Mouse (Mus musculus) left cerebral cortex, postnatal 4 days (tissue): ENCODE measurements around the gene Gm17416. TPM values are rescaled to one million over a fixed set of nuclear protein-coding genes. Genes with fewer than 3 reads are reported as not detected.
A peak's percentile ranks its signal among the peaks of the same experiment; 100 is the strongest.

Experiments used
- DNase-seq: peaks from one replicate; pipeline ENCODE4 v3.0.0-alpha.2; 2022
- intact Hi-C: fragments of 180-260 bp; cut with DNase I; formaldehyde crosslinking; loops from one replicate; pipeline ENCODE4 v1.15.1; 2025
- total RNA-seq, 2 experiments: library from RNA; stranded (reverse); gene quantifications; 2 replicates each; pipeline ENCODE4 v1.2.3; 2021

Gene Gm17416
- total RNA-seq, 2 experiments from 2014 or later = not detected

- DNase-seq = no peak
- intact Hi-C loops = no loop called here
Observed at GRCm38 (mm10) chr2:152601275-152601960, 32.3 kb downstream of the Gm17416 start.

GRCm38 (mm10) chr2:152604057-152604456 is 34.9 kb downstream of the Gm17416 start, which contains the start of gene Defb36:
Gene Defb36 (plus strand): TSS chr2:152604327.
- intact Hi-C loops = no loop called here
- peak; percentile 24 for DNase-seq

- no peak for DNase-seq
- intact Hi-C loops = no loop called here
Observed at GRCm38 (mm10) chr2:152607746-152608145, 38.6 kb downstream of the Gm17416 start.

DNA sequence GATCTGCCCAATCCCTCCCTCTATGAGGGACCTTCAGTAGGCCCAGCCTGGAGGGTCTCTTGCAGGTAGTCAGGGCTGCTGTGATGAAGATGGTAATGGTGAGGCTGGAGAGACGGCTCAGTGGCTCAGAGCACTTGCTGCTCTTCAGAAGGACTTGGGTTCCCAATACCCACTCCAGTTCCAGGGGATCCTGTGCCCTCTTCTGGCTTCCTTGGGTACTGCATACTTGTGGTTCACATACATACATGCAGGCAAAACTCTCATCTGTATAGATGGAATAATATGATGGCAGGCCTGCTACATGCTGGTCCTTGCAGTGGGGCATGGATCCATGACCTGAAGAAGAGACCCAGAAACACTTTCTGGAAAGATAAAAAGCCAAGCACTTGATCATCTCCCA is 39.6 kb downstream of the Gm17416 start:
- intact Hi-C loops = no loop called here

GRCm38 (mm10) chr2:152612193-152612592 is 43.1 kb downstream of the Gm17416 start:
- intact Hi-C loops = loop anchor here (10.0 kb wide), 1 partner anchor 223 kb away; the partner anchor contains the start of gene Bcl2l1
- DNase-seq = peak; percentile 8

More for the DNA sequence above, 39.6 kb downstream of the Gm17416 start:
- DNase-seq = no peak

- intact Hi-C loops = loop anchor here (5.0 to 10.0 kb wide), 3 partner anchors 42 to 219 kb away; partner anchors contain the start of gene Bcl2l1
- peak; percentile 30 for DNase-seq
Observed at GRCm38 (mm10) chr2:152615563-152615962, 46.4 kb downstream of the Gm17416 start.

DNA sequence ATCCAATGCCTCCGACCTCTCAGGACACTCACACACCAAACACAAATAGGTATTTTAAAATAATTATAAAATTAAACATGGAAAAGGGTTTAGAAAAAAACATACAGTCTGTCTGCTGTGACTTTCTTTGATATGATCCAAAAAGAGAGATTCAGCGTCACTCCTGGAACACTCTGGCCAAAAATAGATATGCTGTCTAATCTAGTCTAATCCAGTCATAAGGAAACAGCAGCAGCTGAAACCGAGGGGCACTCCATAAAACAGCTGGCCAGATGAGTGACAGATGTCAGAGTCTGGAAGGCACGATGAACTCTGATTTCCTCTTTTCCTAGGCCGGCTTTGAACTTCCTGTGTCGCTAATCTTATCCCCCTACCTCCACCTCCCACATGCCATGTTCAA is 47.3 kb downstream of the Gm17416 start:
- intact Hi-C loops = loop anchor here (5.0 to 10.0 kb wide), 3 partner anchors 41 to 218 kb away; partner anchors contain the start of gene Bcl2l1

GRCm38 (mm10) chr2:152617374-152617773 is 48.2 kb downstream of the Gm17416 start:
- DNase-seq = no peak
- intact Hi-C loops = loop anchor here (5.0 to 10.0 kb wide), 3 partner anchors 40 to 217 kb away; partner anchors contain the start of gene Bcl2l1

More for the DNA sequence above, 47.3 kb downstream of the Gm17416 start:
- no peak for DNase-seq

Other genes with a start within 250 kb of the Gm17416 start
- 100 to 1,000 TPM; 123 to 134 TPM for gene Rbck1, start 236.7 kb upstream of the Gm17416 start, total RNA-seq
- 1 to 10 TPM in 1 of 2 experiments, under 1 TPM in 1; 0.92 to 1.4 TPM for gene Trib3, start 225.3 kb upstream of the Gm17416 start, total RNA-seq
- 10 to 100 TPM; 18.7 to 27.1 TPM for gene Nrsn2, start 192.7 kb upstream of the Gm17416 start, total RNA-seq
- gene Sox12, start 171.3 kb upstream of the Gm17416 start, total RNA-seq = 100 to 1,000 TPM; 102 to 105 TPM
- 10 to 100 TPM; 12.5 to 13.8 TPM for gene Zcchc3, start 154.3 kb upstream of the Gm17416 start, total RNA-seq
- gene 6820408C15Rik, start 153.8 kb upstream of the Gm17416 start, total RNA-seq = 1 to 10 TPM; 2.6 to 3.1 TPM
- not detected for gene Defb23, start 104.7 kb upstream of the Gm17416 start, total RNA-seq
- gene Defb20, start 92.3 kb upstream of the Gm17416 start, total RNA-seq = not detected
- not detected for gene Defb22, start 79.2 kb upstream of the Gm17416 start, total RNA-seq
- not detected for gene Defb26, start 57.6 kb upstream of the Gm17416 start, total RNA-seq
- not detected for gene Defb28, start 51.1 kb upstream of the Gm17416 start, total RNA-seq
- not detected for gene Defb29, start 29.2 kb upstream of the Gm17416 start, total RNA-seq
- not detected for gene Defb21, start 3.4 kb downstream of the Gm17416 start, total RNA-seq
- gene Defb19, start 11.0 kb downstream of the Gm17416 start, total RNA-seq = not detected
- not detected for gene Defb45, start 30.1 kb downstream of the Gm17416 start, total RNA-seq
- not detected for gene Defb36, start 35.0 kb downstream of the Gm17416 start, total RNA-seq
- not detected for gene Defb25, start 53.7 kb downstream of the Gm17416 start, total RNA-seq
- gene Rem1, start 57.6 kb downstream of the Gm17416 start, total RNA-seq = under 1 TPM; 0.62 to 0.86 TPM
- gene H13, start 100.1 kb downstream of the Gm17416 start, total RNA-seq = 100 to 1,000 TPM; 149 to 160 TPM
- 10 to 100 TPM; 30.4 to 32.5 TPM for gene Mcts2, start 117.7 kb downstream of the Gm17416 start, total RNA-seq
- 10 to 100 TPM; 25.6 to 27.6 TPM for gene Id1, start 166.9 kb downstream of the Gm17416 start, total RNA-seq
- gene Cox4i2, start 184.8 kb downstream of the Gm17416 start, total RNA-seq = 1 to 10 TPM; 1.7 to 1.9 TPM